Mouse (Mus musculus): ENCODE measurements at regions not wholly inside any gene's neighbourhood (a gene's known extent, or its start where the extent isn't known, plus 50 kb on each side); places are given as distances from the start of the nearest gene placed in this dataset.

GRCm38 (mm10) chr5:29870537-29870936 lies 134.8 kb upstream of the Gm5129 start:
- ATAC-seq (replicated peaks; ENCODE audit: poor library complexity, severe bottlenecking) = no peak

GRCm38 (mm10) chr5:29875451-29875850 lies 137.5 kb upstream of the Il6 start:
- ATAC-seq (replicated peaks; ENCODE audit: poor library complexity, severe bottlenecking) = no peak

GRCm38 (mm10) chr5:29887267-29887841 lies 125.6 kb upstream of the Il6 start:
- no peak for ATAC-seq (replicated peaks; ENCODE audit: poor library complexity, severe bottlenecking)

GRCm38 (mm10) chr5:29892344-29892743 lies 120.6 kb upstream of the Il6 start:
- ATAC-seq (replicated peaks; ENCODE audit: poor library complexity, severe bottlenecking) = peak; percentile 63; the same call in 1 of the 2 replicates

GRCm38 (mm10) chr5:29892861-29893260 lies 120.1 kb upstream of the Il6 start:
- no peak for ATAC-seq (replicated peaks; ENCODE audit: poor library complexity, severe bottlenecking)

GRCm38 (mm10) chr5:29893829-29894228 lies 119.1 kb upstream of the Il6 start:
- peak; percentile 81 for ATAC-seq (replicated peaks; ENCODE audit: poor library complexity, severe bottlenecking)

GRCm38 (mm10) chr5:29894606-29895595 lies 118.0 kb upstream of the Il6 start:
- ATAC-seq (replicated peaks; ENCODE audit: poor library complexity, severe bottlenecking) = 0 out of 2 replicates have a peak, but pooled peaks have one; percentile 9

GRCm38 (mm10) chr5:29897617-29898016 lies 115.3 kb upstream of the Il6 start:
- ATAC-seq (replicated peaks; ENCODE audit: poor library complexity, severe bottlenecking) = no peak

GRCm38 (mm10) chr5:29901716-29902115 lies 111.2 kb upstream of the Il6 start:
- ATAC-seq (replicated peaks; ENCODE audit: poor library complexity, severe bottlenecking) = peak; percentile 88

- ATAC-seq (replicated peaks; ENCODE audit: poor library complexity, severe bottlenecking) = no peak
These were observed 92.6 kb upstream of the Il6 start for GRCm38 (mm10) chr5:29920295-29920694.

- peak; percentile 25 for ATAC-seq (replicated peaks; ENCODE audit: poor library complexity, severe bottlenecking)
These were observed 87.4 kb upstream of the Il6 start for GRCm38 (mm10) chr5:29925527-29925926.

- ATAC-seq (replicated peaks; ENCODE audit: poor library complexity, severe bottlenecking) = no peak
These were observed 85.3 kb upstream of the Il6 start for GRCm38 (mm10) chr5:29927594-29927993.

GRCm38 (mm10) chr5:29929381-29929780 lies 83.5 kb upstream of the Il6 start:
- no peak for ATAC-seq (replicated peaks; ENCODE audit: poor library complexity, severe bottlenecking)

GRCm38 (mm10) chr5:29947225-29947624 lies 65.7 kb upstream of the Il6 start:
- ATAC-seq (replicated peaks; ENCODE audit: poor library complexity, severe bottlenecking) = peak; percentile 10

- peak; percentile 81 for ATAC-seq (replicated peaks; ENCODE audit: poor library complexity, severe bottlenecking)
These were observed 64.8 kb upstream of the Il6 start for GRCm38 (mm10) chr5:29948161-29948560.

- ATAC-seq (replicated peaks; ENCODE audit: poor library complexity, severe bottlenecking) = peak; percentile 57
These were observed 62.3 kb upstream of the Il6 start for GRCm38 (mm10) chr5:29950456-29951170.

- ATAC-seq (replicated peaks; ENCODE audit: poor library complexity, severe bottlenecking) = no peak
These were observed 61.2 kb upstream of the Il6 start for GRCm38 (mm10) chr5:29951381-29952350.
